ENCODE assay signal across 8 mouse cellular contexts in the genomic region with DNA sequence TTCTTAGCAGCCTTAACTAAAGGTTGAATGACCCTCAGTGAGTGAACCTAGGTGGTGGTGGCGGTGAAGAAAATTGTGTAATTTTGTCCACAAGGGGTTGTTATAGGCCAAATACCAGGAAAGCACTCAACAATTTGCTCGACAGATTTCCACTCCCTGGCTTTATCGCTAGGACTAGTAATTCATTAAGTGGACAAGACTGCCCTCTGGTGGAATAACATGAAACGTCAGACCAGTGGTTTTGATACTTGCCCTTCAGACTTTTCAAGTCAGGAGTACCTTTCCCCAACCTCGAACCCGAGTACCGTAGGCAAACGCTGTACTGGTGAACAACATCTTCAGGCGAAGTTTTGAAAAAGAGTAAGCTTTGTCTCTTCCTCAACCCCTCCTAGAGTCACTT. TPM values are rescaled to one million over a fixed set of nuclear protein-coding genes. Genes with fewer than 3 reads are reported as not detected.
A peak's percentile ranks its signal among the peaks of the same experiment; 100 is the strongest.
DNase-seq lines count a peak whose midpoint lies in the region; ATAC-seq and TF ChIP-seq lines count a peak whose summit lies in the region.

No protein-coding gene starts in this region.

- H3K9ac ChIP-seq in liver, postnatal 0 days (replicated peaks) = no peak overlapping the region
- H3K9ac ChIP-seq in neural tube, embryonic 13.5 days = no peak overlapping the region

- no peak for TF ChIP-seq POLR2A in brain, embryonic 14.5 days (IDR thresholded peaks at IDR 0.05; ENCODE audit: borderline replicate concordance, extremely low read depth, insufficient read depth, insufficient read length, poor library complexity, severe bottlenecking)

- H3K4me2 ChIP-seq in liver, postnatal 0 days (ENCODE audit: low read depth, low read length) = peak overlapping the region; percentile 39
- H3K4me2 ChIP-seq in neural tube, embryonic 13.5 days = peak overlapping the region; percentile 36

- no peaks in the 10 kb centered on the region for H3K36me3 ChIP-seq in E14TG2a.4 (ENCODE audit: insufficient read depth, low read length)
- no peaks in the 10 kb centered on the region for H3K36me3 ChIP-seq in liver, postnatal 0 days (replicated peaks; ENCODE audit: insufficient read depth, low read length)
- H3K36me3 ChIP-seq in neural tube, embryonic 13.5 days = no peaks in the 10 kb centered on the region

- H3K27ac ChIP-seq in liver, postnatal 0 days (ENCODE audit: low read depth) = no peak overlapping the region
- 0 out of 2 replicates have a peak overlapping the region, but pooled peaks have one; percentile 14 for H3K27ac ChIP-seq in neural tube, embryonic 13.5 days (replicated peaks)

- WGBS in large intestine, adult 2 months = 0% methylated on average over 9 of the region's 9 CpGs
- WGBS in liver, postnatal 0 days (ENCODE audit: insufficient replicate concordance) = 0% methylated on average over 9 of the region's 9 CpGs
- 0% methylated on average over 9 of the region's 9 CpGs for WGBS in neural tube, embryonic 13.5 days

- TF ChIP-seq EP300 in liver, postnatal 0 days (IDR thresholded peaks at IDR 0.05; ENCODE audit: low read depth) = no peak

- TF ChIP-seq CTCF in E14TG2a.4 (conservative IDR thresholded peaks at IDR 0.05; ENCODE audit: low read length) = peak; percentile 62
- TF ChIP-seq CTCF in brain, embryonic 14.5 days (IDR thresholded peaks at IDR 0.05; ENCODE audit: borderline replicate concordance, extremely low read depth, insufficient read depth, insufficient read length) = peak; percentile 69; the same call in 1 of the 2 replicates
- peak; percentile 85 for TF ChIP-seq CTCF in liver, postnatal 0 days (IDR thresholded peaks at IDR 0.05; ENCODE audit: low read depth)

- H3K4me3 ChIP-seq in E14TG2a.4 (replicated peaks; ENCODE audit: low read length) = peak overlapping the region; percentile 63; the same call in 1 of the 2 replicates
- no peak overlapping the region for H3K4me3 ChIP-seq in liver, postnatal 0 days (ENCODE audit: low read depth, low read length)
- peak overlapping the region; percentile 13; the same call in 1 of the 2 replicates for H3K4me3 ChIP-seq in neural tube, embryonic 13.5 days

- peaks cover 62% of the 10 kb centered on the region for H3K27me3 ChIP-seq in E14TG2a.4 (ENCODE audit: insufficient read depth, low read length)
- H3K27me3 ChIP-seq in liver, postnatal 0 days (ENCODE audit: insufficient read depth, low read length) = peaks cover 53% of the 10 kb centered on the region
- peaks cover 27% of the 10 kb centered on the region for H3K27me3 ChIP-seq in neural tube, embryonic 13.5 days

- H3K4me1 ChIP-seq in E14TG2a.4 (replicated peaks; ENCODE audit: low read depth, low read length) = peaks cover 42% of the 10 kb centered on the region
- H3K4me1 ChIP-seq in liver, postnatal 0 days (ENCODE audit: insufficient read depth) = peaks cover 14% of the 10 kb centered on the region
- H3K4me1 ChIP-seq in neural tube, embryonic 13.5 days (replicated peaks) = peaks cover 29% of the 10 kb centered on the region

- peak; percentile 92 for DNase-seq in brain, embryonic 14.5 days (ENCODE audit: low read depth)
- DNase-seq in fibroblast of lung, adult 2 months (ENCODE audit: low read depth) = peak; percentile 70
- DNase-seq in heart, postnatal 4 days = peak; percentile 84
- DNase-seq in large intestine, adult 2 months (ENCODE audit: low read depth, low spot score) = peak; percentile 74
- peak; percentile 68 for DNase-seq in liver, postnatal 0 days
- peak; percentile 53 to 84 for DNase-seq in thymus, postnatal 10 days (ENCODE audit: low spot score in 2 of 2)

- no peaks in the 10 kb centered on the region for H3K9me3 ChIP-seq in E14TG2a.4 (ENCODE audit: low read length)
- H3K9me3 ChIP-seq in liver, postnatal 0 days (ENCODE audit: low read length) = no peaks in the 10 kb centered on the region
- no peaks in the 10 kb centered on the region for H3K9me3 ChIP-seq in neural tube, embryonic 13.5 days

- ATAC-seq in liver, postnatal 0 days = peak; percentile 66
- no peak for ATAC-seq in neural tube, embryonic 13.5 days (ENCODE audit: low read depth)

RNA-seq across cellular contexts. Expression of gene Gdf11, which starts 3.9 kb away (rescaled TPM):
- polyA plus RNA-seq in brain, embryonic 14.5 days (2012; rRNA removed) = 10.1 and 17.4 TPM in 2 replicates
- 1 to 10 TPM; 3.8 to 4.1 TPM for total RNA-seq in heart, postnatal 4 days (2021)
- polyA plus RNA-seq in large intestine, adult 2 months (2012; rRNA removed) = 0.98 and 1.2 TPM in 2 replicates
- 0.17 and 0.23 TPM in 2 replicates for polyA plus RNA-seq in liver, postnatal 0 days (2015; fragmentation: Nextera tagmentation; extraction: Ambion mirVana)
- polyA plus RNA-seq in neural tube, embryonic 13.5 days (2015; fragmentation: Nextera tagmentation; extraction: Ambion mirVana) = 11.8 and 13.5 TPM in 2 replicates

RNA-seq across cellular contexts. Expression of gene Cd63, which starts 5.4 kb away (rescaled TPM):
- 59.6 and 74.0 TPM in 2 replicates for polyA plus RNA-seq in brain, embryonic 14.5 days (2012; rRNA removed)
- total RNA-seq in heart, postnatal 4 days (2021) = 100 to 1,000 TPM; 216 to 226 TPM
- polyA plus RNA-seq in large intestine, adult 2 months (2012; rRNA removed) = 130 and 137 TPM in 2 replicates
- polyA plus RNA-seq in liver, postnatal 0 days (2015; fragmentation: Nextera tagmentation; extraction: Ambion mirVana) = 271 and 296 TPM in 2 replicates
- polyA plus RNA-seq in neural tube, embryonic 13.5 days (2015; fragmentation: Nextera tagmentation; extraction: Ambion mirVana) = 228 and 241 TPM in 2 replicates

RNA-seq across cellular contexts. Expression of gene Rdh5, which starts 27.3 kb away (rescaled TPM):
- 21.7 and 23.6 TPM in 2 replicates for polyA plus RNA-seq in brain, embryonic 14.5 days (2012; rRNA removed)
- 1 to 10 TPM; 5.3 to 5.6 TPM for total RNA-seq in heart, postnatal 4 days (2021)
- polyA plus RNA-seq in large intestine, adult 2 months (2012; rRNA removed) = 19.0 and 19.3 TPM in 2 replicates
- polyA plus RNA-seq in liver, postnatal 0 days (2015; fragmentation: Nextera tagmentation; extraction: Ambion mirVana) = 54.5 and 63.1 TPM in 2 replicates
- 14.1 and 16.9 TPM in 2 replicates for polyA plus RNA-seq in neural tube, embryonic 13.5 days (2015; fragmentation: Nextera tagmentation; extraction: Ambion mirVana)

RNA-seq across cellular contexts. Expression of gene Bloc1s1, which starts 28.4 kb away (rescaled TPM):
- polyA plus RNA-seq in brain, embryonic 14.5 days (2012; rRNA removed) = 269 and 298 TPM in 2 replicates
- 100 to 1,000 TPM; 152 to 180 TPM for total RNA-seq in heart, postnatal 4 days (2021)
- 126 and 147 TPM in 2 replicates for polyA plus RNA-seq in large intestine, adult 2 months (2012; rRNA removed)
- polyA plus RNA-seq in liver, postnatal 0 days (2015; fragmentation: Nextera tagmentation; extraction: Ambion mirVana) = 128 and 130 TPM in 2 replicates
- polyA plus RNA-seq in neural tube, embryonic 13.5 days (2015; fragmentation: Nextera tagmentation; extraction: Ambion mirVana) = 299 and 314 TPM in 2 replicates

RNA-seq across cellular contexts. Expression of gene Itga7, which starts 38.2 kb away (rescaled TPM):
- 5.8 and 7.1 TPM in 2 replicates for polyA plus RNA-seq in brain, embryonic 14.5 days (2012; rRNA removed)
- 10 to 100 TPM; 69.6 to 78.5 TPM for total RNA-seq in heart, postnatal 4 days (2021)
- polyA plus RNA-seq in large intestine, adult 2 months (2012; rRNA removed) = 12.6 and 12.9 TPM in 2 replicates
- 0.66 and 0.70 TPM in 2 replicates for polyA plus RNA-seq in liver, postnatal 0 days (2015; fragmentation: Nextera tagmentation; extraction: Ambion mirVana)
- 12.1 and 15.5 TPM in 2 replicates for polyA plus RNA-seq in neural tube, embryonic 13.5 days (2015; fragmentation: Nextera tagmentation; extraction: Ambion mirVana)
